Mouse (Mus musculus) hindbrain, postnatal 0 days (tissue): ENCODE data around the gene Ifitm3. TPM values are rescaled to one million over a fixed set of nuclear protein-coding genes. Genes with fewer than 3 reads are reported as not detected.

Experiments
- ATAC-seq: fragments of 200-750 bp; cut with Nextera tagmentation; 2 replicates; pipeline ENCODE4 v1.8.0; 2017; ENCODE audit warnings: mild to moderate bottlenecking, moderate TSS enrichment, moderate library complexity
- DNase-seq: peaks from one replicate; pipeline ENCODE4 v3.0.0-alpha.2; 2015; ENCODE audit warnings: low spot score
- H3K27ac ChIP-seq: fragments of 300-500 bp; sonication (generic); 2 replicates; pipeline ENCODE4 v1.5.1; 2014; ENCODE audit warnings: mild to moderate bottlenecking
- H3K27me3 ChIP-seq: fragments of 300-500 bp; sonication (generic); 2 replicates; pipeline ENCODE4 v1.6.1; 2014; ENCODE audit warnings: low read length, mixed read lengths; ENCODE audit not compliant: insufficient read depth
- H3K36me3 ChIP-seq: fragments of 300-500 bp; sonication (generic); 2 replicates; pipeline ENCODE4 v1.6.1; 2014; ENCODE audit warnings: low read length, mixed read lengths; ENCODE audit not compliant: insufficient read depth
- H3K4me1 ChIP-seq: fragments of 300-500 bp; sonication (generic); 2 replicates; pipeline ENCODE4 v1.6.1; 2014; ENCODE audit warnings: antibody characterized with exemption, low read length, mixed read lengths; ENCODE audit not compliant: insufficient read depth
- H3K4me2 ChIP-seq: fragments of 300-500 bp; sonication (generic); 2 replicates; pipeline ENCODE4 v1.6.1; 2014; ENCODE audit warnings: low read depth, mild to moderate bottlenecking, low read length, moderate library complexity, mixed read lengths
- H3K4me3 ChIP-seq: fragments of 300-500 bp; sonication (generic); 2 replicates; pipeline ENCODE4 v1.5.1; 2014; ENCODE audit warnings: low read length
- H3K9ac ChIP-seq: fragments of 300-500 bp; sonication (generic); replicated peaks from 2 replicates; pipeline ENCODE4 v1.6.1; 2014; ENCODE audit warnings: mild to moderate bottlenecking, low read length, moderate library complexity, mixed read lengths
- H3K9me3 ChIP-seq: fragments of 300-500 bp; sonication (generic); 2 replicates; pipeline ENCODE4 v1.6.1; 2016; ENCODE audit warnings: low read length, mixed read lengths
- CTCF ChIP-seq: IDR thresholded peaks from 2 replicates; pipeline ENCODE4 v1.5.1; 2016; ENCODE audit warnings: antibody characterized with exemption, control low read depth, low read depth
- WGBS: fragments of 180-500 bp; shearing (Covaris S2); extraction: QIAGEN DNeasy Blood & Tissue Kit; methylation state at CpG from one replicate; pipeline ENCODE4 v1.1.7; 2014; 5-methylcytosine and 5-hydroxymethylcytosine counted together
- polyA plus RNA-seq: library from polyadenylated mRNA; unstranded; fragments of >200 nt; fragmentation: Nextera tagmentation; extraction: Ambion mirVana; gene quantifications from 2 replicates; pipeline ENCODE4 v1.2.1, GENCODE M21; 2015
- total RNA-seq: library from RNA; depleted of rRNA; stranded (reverse); fragments of >200 nt; gene quantifications from 2 replicates; pipeline ENCODE4 v1.2.3, GENCODE M21; 2014; rRNA removed

Gene Ifitm3
- total and polyA plus RNA-seq, 2 experiments from 2014 or later: 29.3 to 92.8 TPM

DNA sequence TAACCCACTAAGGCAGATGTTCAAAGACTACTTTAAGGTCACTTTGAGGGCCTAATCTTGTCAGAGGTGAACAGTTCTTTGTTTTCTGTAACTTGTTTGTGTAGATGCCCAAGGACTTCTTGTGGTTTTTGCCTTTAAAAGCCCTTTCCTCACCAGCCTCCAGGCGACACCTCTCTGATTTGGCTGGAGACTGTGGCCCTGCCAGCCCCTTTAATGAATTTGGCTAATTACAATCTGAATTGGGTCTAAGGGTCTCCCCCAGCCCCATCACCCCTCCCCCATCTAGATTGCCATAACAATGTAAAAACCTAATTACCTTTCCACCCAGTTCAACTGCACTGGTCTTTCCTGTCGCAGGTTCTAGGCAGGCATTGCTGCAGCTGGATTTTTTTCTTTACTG lies 47.8 kb downstream of the Ifitm3 start:
- H3K27me3 ChIP-seq: no peaks in the 10 kb centered on the region
- WGBS: 67% methylated on average over 2 of the region's 2 CpGs
- no peaks in the 10 kb centered on the region for H3K4me1 ChIP-seq
- H3K9me3 ChIP-seq: no peaks in the 10 kb centered on the region
- no peak overlapping the region for H3K9ac ChIP-seq
- ATAC-seq (no peak), DNase-seq (no peak)
- no peaks in the 10 kb centered on the region for H3K36me3 ChIP-seq
- no peak for TF ChIP-seq CTCF
- H3K4me2 ChIP-seq: no peak overlapping the region
- H3K27ac ChIP-seq: no peak overlapping the region
- no peak overlapping the region for H3K4me3 ChIP-seq

DNA sequence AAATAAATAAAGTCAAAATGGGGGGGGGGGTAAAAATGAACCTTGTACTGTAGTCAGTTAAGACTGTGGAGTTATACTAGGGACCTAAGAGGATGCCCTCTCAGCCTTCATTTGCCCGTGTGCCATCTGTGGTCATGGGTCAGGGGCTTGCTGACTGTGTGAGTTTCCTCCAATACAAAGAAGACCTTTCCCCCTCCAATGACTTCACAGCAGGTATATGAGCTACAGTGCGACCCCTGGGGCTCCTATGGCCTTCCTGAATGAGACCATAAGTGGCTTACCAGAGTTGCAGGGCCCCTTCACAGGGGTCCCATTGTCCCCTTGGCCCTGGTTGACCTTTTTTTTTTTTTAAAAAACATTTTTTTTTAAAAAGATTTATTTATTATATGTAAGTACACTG lies 49.2 kb downstream of the Ifitm3 start:
- Histone ChIP-seq H3K27me3 (no peaks in the 10 kb centered on the region), H3K4me1 (no peaks in the 10 kb centered on the region), H3K27ac (no peak overlapping the region), H3K4me2 (no peak overlapping the region), H3K9me3 (no peaks in the 10 kb centered on the region), H3K4me3 (no peak overlapping the region), H3K36me3 (no peaks in the 10 kb centered on the region), H3K9ac (no peak overlapping the region)
- no peak for ATAC-seq
- no peak for DNase-seq
- 51% methylated on average over 2 of the region's 2 CpGs for WGBS
- TF ChIP-seq CTCF: no peak

DNA sequence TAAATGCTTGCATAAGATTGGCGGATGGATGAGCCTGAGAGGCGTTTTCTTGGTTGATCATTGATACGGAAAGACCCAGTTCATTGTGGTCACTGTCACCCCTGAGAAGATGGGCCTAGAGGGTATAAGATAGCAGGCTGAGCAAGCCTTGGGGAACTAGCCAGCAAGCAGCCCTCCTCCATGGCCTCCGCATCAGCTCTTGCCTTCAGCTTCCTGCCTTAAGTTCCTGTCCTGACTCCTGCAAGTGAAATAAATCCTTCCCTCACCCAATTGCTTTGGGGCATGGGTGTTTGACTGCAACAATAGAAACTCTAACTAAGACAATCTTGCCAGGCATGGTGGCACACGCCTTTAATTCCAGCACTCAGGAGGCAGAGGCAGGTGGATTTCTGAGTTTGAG lies 50.5 kb downstream of the Ifitm3 start:
- TF ChIP-seq CTCF: no peak
- Histone ChIP-seq H3K27ac (no peak overlapping the region), H3K36me3 (no peaks in the 10 kb centered on the region), H3K9ac (no peak overlapping the region), H3K4me1 (no peaks in the 10 kb centered on the region), H3K4me2 (no peak overlapping the region), H3K4me3 (no peak overlapping the region), H3K27me3 (no peaks in the 10 kb centered on the region), H3K9me3 (no peaks in the 10 kb centered on the region)
- DNase-seq (no peak), ATAC-seq (no peak)
- 67% methylated on average over 5 of the region's 5 CpGs for whole genome bisulfite sequencing

Other genes starting within 250 kb of the Ifitm3 start
Only the 30 nearest of the 31 such genes appear.
- gene Syce1, start 222.9 kb downstream of the Ifitm3 start, total RNA-seq: 0.29 TPM in 1 of 2 replicates, not detected in the other
- gene Syce1, start 222.9 kb downstream of the Ifitm3 start, polyA plus RNA-seq: 0.59 and 0.68 TPM in 2 replicates
- 20.2 and 23.7 TPM in 2 replicates for gene Zfp941, start 188.6 kb downstream of the Ifitm3 start, total RNA-seq
- gene Zfp941, start 188.6 kb downstream of the Ifitm3 start, polyA plus RNA-seq: 19.3 and 20.0 TPM in 2 replicates
- gene Urah, start 175.8 kb downstream of the Ifitm3 start, total RNA-seq: 0.37 TPM in 1 of 2 replicates, not detected in the other
- 0.43 and 0.80 TPM in 2 replicates for gene Urah, start 175.8 kb downstream of the Ifitm3 start, polyA plus RNA-seq
- not detected in 2 replicates for gene Scgb1c1, start 165.2 kb downstream of the Ifitm3 start, total RNA-seq
- gene Scgb1c1, start 165.2 kb downstream of the Ifitm3 start, polyA plus RNA-seq: 0.61 TPM in 1 of 2 replicates, not detected in the other
- 0.18 and 0.42 TPM in 2 replicates for gene Odf3, start 163.0 kb downstream of the Ifitm3 start, total RNA-seq
- gene Odf3, start 163.0 kb downstream of the Ifitm3 start, polyA plus RNA-seq: 0.19 and 0.43 TPM in 2 replicates
- gene Gm45785, start 154.4 kb downstream of the Ifitm3 start, total RNA-seq: 0.47 and 1.9 TPM in 2 replicates
- gene Gm45785, start 154.4 kb downstream of the Ifitm3 start, polyA plus RNA-seq: not detected in 2 replicates
- 91.8 and 117 TPM in 2 replicates for gene Ric8a, start 153.8 kb downstream of the Ifitm3 start, total RNA-seq
- 85.8 and 89.9 TPM in 2 replicates for gene Ric8a, start 153.8 kb downstream of the Ifitm3 start, polyA plus RNA-seq
- 17.8 and 18.9 TPM in 2 replicates for gene Bet1l, start 153.2 kb downstream of the Ifitm3 start, total RNA-seq
- 47.1 and 52.6 TPM in 2 replicates for gene Bet1l, start 153.2 kb downstream of the Ifitm3 start, polyA plus RNA-seq
- 104 and 113 TPM in 2 replicates for gene Psmd13, start 128.8 kb downstream of the Ifitm3 start, total RNA-seq
- 259 and 275 TPM in 2 replicates for gene Psmd13, start 128.8 kb downstream of the Ifitm3 start, polyA plus RNA-seq
- 56.3 and 71.6 TPM in 2 replicates for gene Sirt3, start 128.5 kb downstream of the Ifitm3 start, total RNA-seq
- gene Sirt3, start 128.5 kb downstream of the Ifitm3 start, polyA plus RNA-seq: 74.6 and 75.6 TPM in 2 replicates
- gene Cox8b, start 110.3 kb downstream of the Ifitm3 start, total RNA-seq: not detected in 2 replicates
- not detected in 2 replicates for gene Cox8b, start 110.3 kb downstream of the Ifitm3 start, polyA plus RNA-seq
- 1.1 and 1.6 TPM in 2 replicates for gene Nlrp6, start 89.9 kb downstream of the Ifitm3 start, total RNA-seq
- 0.61 and 0.78 TPM in 2 replicates for gene Nlrp6, start 89.9 kb downstream of the Ifitm3 start, polyA plus RNA-seq
- 16.3 and 16.6 TPM in 2 replicates for gene Pgghg, start 69.4 kb downstream of the Ifitm3 start, total RNA-seq
- gene Pgghg, start 69.4 kb downstream of the Ifitm3 start, polyA plus RNA-seq: 6.7 and 7.5 TPM in 2 replicates
- gene Ifitm5, start 60.5 kb downstream of the Ifitm3 start, total RNA-seq: not detected in 2 replicates
- gene Ifitm5, start 60.5 kb downstream of the Ifitm3 start, polyA plus RNA-seq: 0.39 TPM in 1 of 2 replicates, not detected in the other
- not detected in 2 replicates for gene Gm45717, start 54.8 kb downstream of the Ifitm3 start, total RNA-seq
- 0.38 TPM in 1 of 2 replicates, not detected in the other for gene Gm45717, start 54.8 kb downstream of the Ifitm3 start, polyA plus RNA-seq
- gene Ifitm2, start 54.8 kb downstream of the Ifitm3 start, total RNA-seq: 79.3 and 82.4 TPM in 2 replicates
- 269 and 281 TPM in 2 replicates for gene Ifitm2, start 54.8 kb downstream of the Ifitm3 start, polyA plus RNA-seq
- gene Ifitm1, start 43.5 kb downstream of the Ifitm3 start, total RNA-seq: 16.5 and 39.5 TPM in 2 replicates
- gene Ifitm1, start 43.5 kb downstream of the Ifitm3 start, polyA plus RNA-seq: 22.4 and 24.0 TPM in 2 replicates
- gene Ifitm6, start 7.2 kb upstream of the Ifitm3 start, total RNA-seq: 0.37 and 0.50 TPM in 2 replicates
- gene Ifitm6, start 7.2 kb upstream of the Ifitm3 start, polyA plus RNA-seq: 0.67 and 0.69 TPM in 2 replicates
- gene Gm17387, start 18.4 kb upstream of the Ifitm3 start, total RNA-seq: not detected in 2 replicates
- not detected in 2 replicates for gene Gm17387, start 18.4 kb upstream of the Ifitm3 start, polyA plus RNA-seq
- gene B4galnt4, start 50.3 kb upstream of the Ifitm3 start, total RNA-seq: 115 and 124 TPM in 2 replicates
- 41.8 and 46.2 TPM in 2 replicates for gene B4galnt4, start 50.3 kb upstream of the Ifitm3 start, polyA plus RNA-seq
- 0.58 TPM in 1 of 2 replicates, not detected in the other for gene Pkp3, start 67.4 kb upstream of the Ifitm3 start, total RNA-seq
- gene Pkp3, start 67.4 kb upstream of the Ifitm3 start, polyA plus RNA-seq: 0.29 TPM in 1 of 2 replicates, not detected in the other
- 1.2 and 19.5 TPM in 2 replicates for gene Sigirr, start 89.8 kb upstream of the Ifitm3 start, total RNA-seq
- gene Sigirr, start 89.8 kb upstream of the Ifitm3 start, polyA plus RNA-seq: 2.4 and 2.6 TPM in 2 replicates
- gene Ano9, start 107.0 kb upstream of the Ifitm3 start, total RNA-seq: 0.25 and 2.1 TPM in 2 replicates
- gene Ano9, start 107.0 kb upstream of the Ifitm3 start, polyA plus RNA-seq: 0.45 and 0.66 TPM in 2 replicates
- 13.6 and 25.6 TPM in 2 replicates for gene Ptdss2, start 111.6 kb upstream of the Ifitm3 start, total RNA-seq
- gene Ptdss2, start 111.6 kb upstream of the Ifitm3 start, polyA plus RNA-seq: 96.1 and 96.8 TPM in 2 replicates
- 65.2 and 74.3 TPM in 2 replicates for gene Rnh1, start 162.1 kb upstream of the Ifitm3 start, total RNA-seq
- gene Rnh1, start 162.1 kb upstream of the Ifitm3 start, polyA plus RNA-seq: 55.3 and 55.7 TPM in 2 replicates
- 115 and 120 TPM in 2 replicates for gene Hras, start 183.2 kb upstream of the Ifitm3 start, total RNA-seq
- gene Hras, start 183.2 kb upstream of the Ifitm3 start, polyA plus RNA-seq: 189 and 204 TPM in 2 replicates
- 9.5 and 19.7 TPM in 2 replicates for gene Lrrc56, start 183.4 kb upstream of the Ifitm3 start, total RNA-seq
- 5.7 and 7.2 TPM in 2 replicates for gene Lrrc56, start 183.4 kb upstream of the Ifitm3 start, polyA plus RNA-seq
- 0.14 TPM in 1 of 2 replicates, not detected in the other for gene Lmntd2, start 203.3 kb upstream of the Ifitm3 start, total RNA-seq
- gene Lmntd2, start 203.3 kb upstream of the Ifitm3 start, polyA plus RNA-seq: 0.29 and 0.40 TPM in 2 replicates
- gene Rassf7, start 205.1 kb upstream of the Ifitm3 start, total RNA-seq: 24.5 and 35.7 TPM in 2 replicates
- gene Rassf7, start 205.1 kb upstream of the Ifitm3 start, polyA plus RNA-seq: 19.6 and 23.3 TPM in 2 replicates
- 52.2 and 56.4 TPM in 2 replicates for gene Phrf1, start 218.0 kb upstream of the Ifitm3 start, total RNA-seq
- 35.6 and 38.0 TPM in 2 replicates for gene Phrf1, start 218.0 kb upstream of the Ifitm3 start, polyA plus RNA-seq